Mouse (Mus musculus): Measurements from ENCODE around the gene Eif2s2.
"Not testable (repeated sequence)": the region's sequence is repeated elsewhere in the genome, so short reads cannot be mapped to it uniquely, and the experiment has no call there.

DNA sequence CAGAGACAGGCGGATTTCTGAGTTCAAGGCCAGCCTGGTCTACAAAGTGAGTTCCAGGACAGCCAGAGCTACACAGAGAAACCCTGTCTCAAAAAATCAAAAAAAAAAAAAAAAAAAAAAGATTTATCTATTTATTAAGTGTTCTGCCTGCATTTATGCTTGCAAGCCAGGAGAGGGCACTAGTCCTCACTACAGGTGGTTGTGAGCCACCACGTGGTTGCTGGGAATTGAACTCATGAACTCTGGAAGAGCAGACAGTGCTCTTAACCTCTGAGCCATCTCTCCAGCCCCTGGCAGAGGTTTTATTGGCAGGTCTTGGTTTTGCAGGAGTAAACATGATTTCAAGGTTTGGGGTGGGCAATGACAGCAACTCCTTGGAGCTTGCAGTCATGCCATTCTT, 15.5 kb upstream of the Eif2s2 start:
- peak; percentile 23; the same call in 1 of the 2 replicates for TF ChIP-seq CTCF (conservative IDR thresholded peaks at IDR 0.05; ENCODE audit: insufficient read depth, insufficient read length, low read depth, low read length)
- not testable (repeated sequence) for TF ChIP-seq POLR2A (IDR thresholded peaks at IDR 0.05; ENCODE audit: low read depth, low read length)

Data from kidney, adult 2 months (tissue).